Mouse (Mus musculus) stomach, embryonic 14.5 days (tissue): ENCODE results near the gene Coa6. TPM values are rescaled to one million over a fixed set of nuclear protein-coding genes. Genes with fewer than 3 reads are reported as not detected.

Experiments used
- ATAC-seq: fragments of 200-750 bp; cut with Nextera tagmentation; 2 replicates; pipeline ENCODE4 v1.8.0; 2017; ENCODE audit warnings: low read depth, moderate TSS enrichment; ENCODE audit not compliant: insufficient number of reproducible peaks, insufficient read depth, low FRiP score
- H3K27ac ChIP-seq: fragments of 300-500 bp; sonication (generic); 2 replicates; pipeline ENCODE4 v1.5.1; 2014; ENCODE audit warnings: mild to moderate bottlenecking, low read length, moderate library complexity, mixed read lengths
- H3K27me3 ChIP-seq: fragments of 300-500 bp; sonication (generic); 2 replicates; pipeline ENCODE4 v1.6.1; 2014; ENCODE audit warnings: low read length, control low read depth, mixed read lengths; ENCODE audit not compliant: control insufficient read depth, insufficient read depth
- H3K36me3 ChIP-seq: fragments of 300-500 bp; sonication (generic); 2 replicates; pipeline ENCODE4 v1.6.1; 2014; ENCODE audit warnings: mild to moderate bottlenecking, control low read depth, low read length, moderate library complexity, mixed read lengths; ENCODE audit not compliant: control insufficient read depth, insufficient read depth
- H3K4me1 ChIP-seq: fragments of 300-500 bp; sonication (generic); 2 replicates; pipeline ENCODE4 v1.6.1; 2014; ENCODE audit warnings: low read length, control low read depth, mixed read lengths; ENCODE audit not compliant: control insufficient read depth, insufficient read depth
- H3K4me2 ChIP-seq: fragments of 300-500 bp; sonication (generic); replicated peaks from 2 replicates; pipeline ENCODE4 v1.6.1; 2014; ENCODE audit warnings: low read depth, low read length, control low read depth
- H3K4me3 ChIP-seq: fragments of 300-500 bp; sonication (generic); 2 replicates; pipeline ENCODE4 v1.5.1; 2014; ENCODE audit warnings: low read depth, low read length, control low read depth
- H3K9ac ChIP-seq: fragments of 300-500 bp; sonication (generic); replicated peaks from 2 replicates; pipeline ENCODE4 v1.6.1; 2014; ENCODE audit warnings: low read depth, mild to moderate bottlenecking, control low read depth, low read length, moderate library complexity, mixed read lengths
- H3K9me3 ChIP-seq: fragments of 300-500 bp; sonication (generic); 2 replicates; pipeline ENCODE4 v1.6.1; 2016; ENCODE audit warnings: low read depth, low read length, control low read depth; ENCODE audit not compliant: control insufficient read depth
- WGBS: fragments of 180-500 bp; shearing (Covaris S2); extraction: QIAGEN DNeasy Blood & Tissue Kit; methylation state at CpG from one replicate; pipeline ENCODE4 v1.1.7; 2014; 5-methylcytosine and 5-hydroxymethylcytosine counted together
- polyA plus RNA-seq: library from polyadenylated mRNA; unstranded; fragments of >200 nt; fragmentation: Nextera tagmentation; extraction: Ambion mirVana; gene quantifications from 2 replicates; pipeline ENCODE4 v1.2.1, GENCODE M21; 2014

Coa6 gene
- 55.5 and 58.1 TPM in 2 replicates for polyA plus RNA-seq

DNA sequence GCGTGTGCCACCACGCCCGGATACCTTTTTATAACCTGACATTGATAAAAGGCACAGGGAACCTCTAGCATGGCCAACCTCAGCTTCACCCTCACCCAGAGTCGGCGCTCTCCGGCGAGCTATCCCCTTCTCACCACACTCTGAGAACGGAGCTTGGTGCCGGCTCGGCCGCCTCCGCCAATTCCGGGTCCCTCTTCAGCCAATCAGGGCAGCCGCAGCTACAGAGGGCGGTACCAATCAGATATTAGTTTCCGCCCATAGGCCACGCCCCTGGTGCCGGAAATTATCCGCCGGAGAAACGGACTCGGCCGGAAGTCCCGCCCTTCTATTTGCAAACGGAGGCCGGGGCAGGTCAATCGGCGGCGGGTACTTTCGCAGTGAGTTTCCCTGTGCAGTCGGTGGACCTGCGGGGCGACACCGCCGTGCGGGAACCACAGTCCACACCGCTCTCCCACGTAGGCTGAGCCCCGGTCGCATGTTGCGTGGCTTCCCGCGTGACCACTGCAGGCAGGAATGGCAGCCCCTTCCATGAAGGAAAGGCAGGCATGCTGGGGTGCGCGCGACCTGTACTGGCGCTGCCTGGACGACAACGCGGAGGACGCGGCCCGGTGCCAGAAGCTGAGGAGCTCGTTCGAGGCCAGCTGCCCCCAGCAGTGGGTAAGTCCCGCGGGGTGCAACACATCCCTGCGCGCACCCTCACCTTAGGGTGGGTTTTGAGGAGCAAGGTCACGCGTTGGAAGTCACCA lies at the start of gene Coa6:
Coa6 (plus strand) TSS at position 342 of the 746 bp plus-strand sequence.
- Histone ChIP-seq H3K36me3 (peaks cover 21% of the 10 kb centered on the region), H3K27me3 (no peaks in the 10 kb centered on the region), H3K9ac (peak within 1 kb of the TSS; percentile 82), H3K9me3 (no peaks in the 10 kb centered on the region), H3K4me1 (peaks cover 5% of the 10 kb centered on the region; the same call in 1 of the 2 replicates), H3K4me2 (peak within 1 kb of the TSS; percentile 72), H3K4me3 (peak within 1 kb of the TSS; percentile 75), H3K27ac (peak within 1 kb of the TSS; percentile 59)
- WGBS: 0% methylated on average over 61 of the region's 61 CpGs
- peak; percentile 99 for ATAC-seq

GRCm38 (mm10) chr8:126379580-126379979 lies 42.7 kb upstream of the Coa6 start:
- H3K9me3 ChIP-seq: no peaks in the 10 kb centered on the region
- ATAC-seq: no peak
- H3K27me3 ChIP-seq: no peaks in the 10 kb centered on the region
- no peak overlapping the region for H3K4me3 ChIP-seq
- H3K4me2 ChIP-seq: no peak overlapping the region
- 85% methylated on average over 6 of the region's 6 CpGs for WGBS
- H3K36me3 ChIP-seq: no peaks in the 10 kb centered on the region
- no peak overlapping the region for H3K9ac ChIP-seq
- no peaks in the 10 kb centered on the region for H3K4me1 ChIP-seq
- H3K27ac ChIP-seq: no peak overlapping the region

DNA sequence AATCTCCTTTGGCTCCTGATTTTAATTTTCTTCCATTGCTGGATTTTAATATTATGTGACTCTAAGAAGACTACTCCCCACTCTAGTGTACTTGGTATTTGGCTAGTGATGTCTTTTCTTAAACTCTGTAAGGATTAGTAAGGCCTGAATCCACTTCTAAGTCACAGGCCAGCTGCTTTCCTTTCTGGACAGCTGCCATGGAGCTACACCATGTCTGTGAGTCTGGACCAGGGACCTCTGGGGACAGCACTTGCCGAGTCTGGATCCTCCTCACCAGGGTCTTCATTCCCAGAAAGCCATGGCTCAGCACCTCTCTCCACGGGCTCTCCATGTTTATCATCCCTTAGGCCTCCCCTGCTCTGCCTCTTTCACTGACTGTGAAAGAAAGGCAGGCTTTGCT lies 42.2 kb upstream of the Coa6 start:
- no peak for ATAC-seq
- Histone ChIP-seq H3K4me2 (no peak overlapping the region), H3K27me3 (no peaks in the 10 kb centered on the region), H3K4me3 (no peak overlapping the region), H3K36me3 (no peaks in the 10 kb centered on the region), H3K4me1 (no peaks in the 10 kb centered on the region), H3K9ac (no peak overlapping the region), H3K9me3 (no peaks in the 10 kb centered on the region), H3K27ac (no peak overlapping the region)
- 22% methylated on average over 2 of the region's 2 CpGs for WGBS

DNA sequence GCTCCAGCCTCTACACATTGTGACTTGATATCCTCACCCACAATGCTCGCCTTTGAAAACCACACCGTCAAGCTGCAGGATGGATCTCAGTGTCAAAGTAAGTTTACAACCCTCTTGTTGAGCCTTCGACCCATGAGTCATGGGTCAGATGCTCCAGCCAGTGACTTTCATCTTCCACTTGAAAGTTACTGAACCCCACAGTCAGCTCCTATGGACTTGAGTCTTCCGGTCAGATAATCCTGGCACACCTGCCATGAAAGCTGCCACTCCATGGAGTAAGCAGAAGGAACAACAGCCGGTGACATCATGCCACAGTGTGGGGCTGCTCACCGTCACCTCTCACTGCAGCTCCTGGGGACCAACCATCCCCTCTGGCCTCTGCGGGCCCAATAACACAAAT lies 41.0 kb upstream of the Coa6 start:
- H3K36me3 ChIP-seq: no peaks in the 10 kb centered on the region
- H3K4me1 ChIP-seq: no peaks in the 10 kb centered on the region
- no peak overlapping the region for H3K4me3 ChIP-seq
- WGBS: 76% methylated on average over 7 of the region's 7 CpGs
- no peaks in the 10 kb centered on the region for H3K9me3 ChIP-seq
- no peak overlapping the region for H3K27ac ChIP-seq
- no peak overlapping the region for H3K9ac ChIP-seq
- ATAC-seq: no peak
- H3K4me2 ChIP-seq: no peak overlapping the region
- H3K27me3 ChIP-seq: no peaks in the 10 kb centered on the region

DNA sequence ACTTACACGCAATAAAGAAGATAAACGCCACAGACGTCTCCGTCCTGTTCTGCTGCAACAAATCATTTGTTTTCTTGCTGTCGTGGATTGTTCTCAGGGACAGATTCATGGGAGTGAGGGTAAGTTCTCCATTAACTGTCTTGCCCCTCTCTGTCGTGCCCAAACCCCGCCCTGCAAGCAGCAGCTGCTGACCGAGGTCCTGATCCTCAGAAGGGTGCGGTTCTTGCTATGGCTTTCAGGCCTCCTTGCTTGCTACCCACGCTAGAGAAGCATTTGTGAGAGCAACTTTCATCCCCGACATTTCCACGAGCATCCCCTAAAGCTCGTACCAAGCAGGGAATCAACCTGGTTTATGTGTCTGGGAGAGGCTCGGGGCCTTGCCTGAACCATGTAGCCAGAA lies 40.1 kb upstream of the Coa6 start:
- no peak overlapping the region for H3K27ac ChIP-seq
- no peaks in the 10 kb centered on the region for H3K9me3 ChIP-seq
- H3K4me2 ChIP-seq: no peak overlapping the region
- H3K36me3 ChIP-seq: no peaks in the 10 kb centered on the region
- WGBS: 35% methylated on average over 14 of the region's 14 CpGs
- no peak overlapping the region for H3K9ac ChIP-seq
- no peak overlapping the region for H3K4me3 ChIP-seq
- no peak for ATAC-seq
- no peaks in the 10 kb centered on the region for H3K4me1 ChIP-seq
- no peaks in the 10 kb centered on the region for H3K27me3 ChIP-seq

DNA sequence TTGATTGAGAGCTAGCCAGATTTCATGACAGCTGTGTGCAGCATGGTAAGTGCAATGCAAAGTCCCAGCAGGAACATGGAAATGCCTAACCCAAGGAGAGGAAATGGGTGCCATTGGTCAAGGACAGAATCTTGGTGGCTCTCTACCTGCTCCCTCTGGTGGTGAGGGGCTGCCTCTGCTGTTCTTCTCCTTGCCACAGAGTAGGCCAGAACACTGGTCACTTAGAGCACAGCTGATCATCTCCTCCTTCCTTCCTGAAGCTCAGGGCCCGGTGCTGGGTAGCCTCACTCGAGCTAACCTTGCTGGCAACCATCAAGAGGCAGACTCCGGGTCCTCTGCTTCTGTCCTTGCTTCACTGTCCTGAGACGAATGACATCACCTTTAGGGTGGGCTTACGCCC lies 39.6 kb upstream of the Coa6 start:
- Histone ChIP-seq H3K36me3 (no peaks in the 10 kb centered on the region), H3K4me1 (no peaks in the 10 kb centered on the region), H3K4me3 (no peak overlapping the region), H3K27me3 (no peaks in the 10 kb centered on the region), H3K9me3 (no peaks in the 10 kb centered on the region), H3K27ac (no peak overlapping the region), H3K9ac (no peak overlapping the region), H3K4me2 (no peak overlapping the region)
- 58% methylated on average over 5 of the region's 5 CpGs for WGBS
- no peak for ATAC-seq

DNA sequence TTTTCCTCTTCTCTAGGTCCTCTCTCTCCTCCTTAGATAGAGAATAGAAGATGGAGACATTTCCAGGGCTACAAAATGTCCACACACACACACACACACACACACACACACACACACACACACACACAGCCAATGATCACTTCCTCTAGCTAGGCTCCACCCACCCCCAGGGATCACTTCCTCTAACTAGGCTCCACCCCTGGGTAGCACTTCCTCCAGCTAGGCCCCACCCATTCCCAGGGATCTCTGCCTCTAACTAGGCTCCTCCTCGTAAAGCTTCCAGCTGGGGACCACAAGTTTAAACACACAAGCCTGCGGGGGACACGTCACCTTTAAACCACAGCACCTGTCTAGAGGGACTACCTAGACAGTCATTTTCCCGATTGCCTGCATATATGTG lies 34.7 kb upstream of the Coa6 start:
- Histone ChIP-seq H3K27me3 (no peaks in the 10 kb centered on the region), H3K36me3 (no peaks in the 10 kb centered on the region), H3K27ac (no peak overlapping the region), H3K4me1 (no peaks in the 10 kb centered on the region), H3K9ac (no peak overlapping the region), H3K9me3 (no peaks in the 10 kb centered on the region), H3K4me3 (no peak overlapping the region), H3K4me2 (no peak overlapping the region)
- ATAC-seq: no peak
- 83% methylated on average over 4 of the region's 4 CpGs for WGBS

DNA sequence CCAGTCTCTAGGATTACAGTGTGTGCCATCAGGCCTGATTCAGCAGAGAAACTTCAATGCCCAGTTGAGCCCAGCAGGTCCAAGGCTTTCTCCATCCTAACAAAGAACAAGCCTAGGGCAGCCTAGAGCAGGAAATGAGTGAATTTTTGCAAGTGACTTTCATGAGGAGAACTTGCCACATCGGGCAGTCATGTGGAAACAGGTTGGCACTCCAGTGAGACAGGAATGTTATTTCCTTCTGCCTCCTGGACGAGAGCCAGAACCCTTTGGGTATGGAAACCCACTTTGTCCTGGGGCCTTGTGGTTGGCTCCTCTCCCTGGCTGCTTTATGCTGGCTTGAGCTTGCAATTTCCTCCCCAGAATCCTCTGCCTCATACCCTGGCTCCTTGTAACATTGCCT lies 30.8 kb upstream of the Coa6 start:
- no peak overlapping the region for H3K4me2 ChIP-seq
- H3K4me1 ChIP-seq: no peaks in the 10 kb centered on the region
- H3K9me3 ChIP-seq: no peaks in the 10 kb centered on the region
- WGBS: 61% methylated on average over 2 of the region's 2 CpGs
- ATAC-seq: no peak
- H3K36me3 ChIP-seq: no peaks in the 10 kb centered on the region
- no peak overlapping the region for H3K27ac ChIP-seq
- no peak overlapping the region for H3K4me3 ChIP-seq
- no peaks in the 10 kb centered on the region for H3K27me3 ChIP-seq
- no peak overlapping the region for H3K9ac ChIP-seq

GRCm38 (mm10) chr8:126395386-126395785 lies 26.9 kb upstream of the Coa6 start:
- H3K36me3 ChIP-seq: no peaks in the 10 kb centered on the region
- H3K4me1 ChIP-seq: no peaks in the 10 kb centered on the region
- H3K9me3 ChIP-seq: no peaks in the 10 kb centered on the region
- 76% methylated on average over 9 of the region's 9 CpGs for WGBS
- no peaks in the 10 kb centered on the region for H3K27me3 ChIP-seq
- ATAC-seq: no peak
- no peak overlapping the region for H3K4me2 ChIP-seq
- no peak overlapping the region for H3K27ac ChIP-seq
- no peak overlapping the region for H3K9ac ChIP-seq
- H3K4me3 ChIP-seq: no peak overlapping the region
